Mouse (Mus musculus) G1E (cell line): ENCODE data around the gene Erich4.

Experiments used
- CTCF ChIP-seq: IDR thresholded peaks from 2 replicates; pipeline ENCODE4 v1.5.1; 2012; ENCODE audit warnings: low read depth, low read length, inconsistent platforms, mixed read lengths
- GATA1 ChIP-seq: IDR thresholded peaks from 2 replicates; pipeline ENCODE4 v1.6.1; 2012; ENCODE audit warnings: borderline replicate concordance, low read length, inconsistent platforms, mixed read lengths
- GATA2 ChIP-seq: IDR thresholded peaks from 2 replicates; pipeline ENCODE4 v1.6.1; 2012; ENCODE audit warnings: low read depth, low read length, inconsistent platforms, borderline replicate concordance
- POLR2AphosphoS5 ChIP-seq: IDR thresholded peaks from 2 replicates; pipeline ENCODE4 v1.6.1; 2012; ENCODE audit warnings: low read depth, low read length, inconsistent platforms; ENCODE audit not compliant: insufficient replicate concordance
- TAL1 ChIP-seq: conservative IDR thresholded peaks from 2 replicates; pipeline ENCODE4 v1.6.1; 2012; ENCODE audit warnings: low read depth, low read length, inconsistent platforms, mixed read lengths

- no peak for TF ChIP-seq CTCF
- TF ChIP-seq GATA1: no peak
- TF ChIP-seq TAL1: no peak
- no peak for TF ChIP-seq GATA2
- TF ChIP-seq POLR2AphosphoS5: no peak
Measured at GRCm38 (mm10) chr7:25617376-25618160, 1.9 kb upstream of the Erich4 start.
